Mouse (Mus musculus) erythroblast, embryonic 14.5 days (primary cell): ENCODE measurements around the gene Ube2r2. TPM values are rescaled to one million over a fixed set of nuclear protein-coding genes. Genes with fewer than 3 reads are reported as not detected.

Experiments used
- H3K27me3 ChIP-seq: 2 replicates; pipeline ENCODE4 v1.6.1; 2012; ENCODE audit warnings: inconsistent platforms; ENCODE audit not compliant: control insufficient read depth
- H3K36me3 ChIP-seq: 2 replicates; pipeline ENCODE4 v1.6.1; 2012; ENCODE audit warnings: mild to moderate bottlenecking, inconsistent platforms; ENCODE audit not compliant: control insufficient read depth
- H3K4me1 ChIP-seq: 2 replicates; pipeline ENCODE4 v1.6.1; 2012; ENCODE audit warnings: inconsistent platforms; ENCODE audit not compliant: control insufficient read depth
- H3K4me3 ChIP-seq: replicated peaks from 2 replicates; pipeline ENCODE3; 2012; ENCODE audit warnings: moderate library complexity, mild to moderate bottlenecking, inconsistent platforms
- H3K9me3 ChIP-seq: 2 replicates; pipeline ENCODE4 v1.6.1; 2012; ENCODE audit warnings: low read length, inconsistent platforms, mixed read lengths; ENCODE audit not compliant: control insufficient read depth
- GATA1 ChIP-seq: IDR thresholded peaks from 2 replicates; pipeline ENCODE4 v1.6.1; 2012; ENCODE audit warnings: low read length, inconsistent platforms, mixed read lengths
- TAL1 ChIP-seq: IDR thresholded peaks from 3 replicates; pipeline ENCODE4 v1.6.1; 2012; ENCODE audit warnings: low read length, inconsistent platforms, mixed read lengths
- polyA plus RNA-seq: library from polyadenylated mRNA; stranded (reverse); fragments of >175 nt; gene quantifications from 2 replicates; pipeline ENCODE4 v1.2.3, GENCODE M21; 2012

The Ube2r2 gene
- polyA plus RNA-seq, 1 experiment = 15.9 TPM

DNA sequence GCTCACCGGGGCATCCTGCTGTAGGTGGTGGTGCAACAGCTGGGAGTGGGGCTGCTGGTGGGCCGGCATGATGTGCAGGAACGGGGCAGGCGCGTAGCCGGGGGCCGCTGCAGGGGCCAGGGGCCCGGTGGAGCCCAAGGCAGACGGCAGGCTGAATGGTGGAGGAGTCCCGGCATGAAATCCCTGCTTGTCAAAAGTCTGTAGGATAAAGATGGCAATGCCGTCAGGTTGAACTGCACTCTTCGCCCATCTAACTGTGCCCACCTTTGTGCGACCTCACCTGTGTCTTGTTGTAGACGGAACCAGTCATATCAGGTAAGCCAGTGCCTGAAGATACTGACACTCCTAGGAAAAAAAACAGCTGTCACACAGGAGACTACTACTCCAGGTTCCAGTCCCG is 59.8 kb downstream of the Ube2r2 start:
- no peak overlapping the region for H3K4me3 ChIP-seq
- no peaks in the 10 kb centered on the region for H3K27me3 ChIP-seq
- TF ChIP-seq TAL1 = no peak
- TF ChIP-seq GATA1 = no peak
- peaks cover 99% of the 10 kb centered on the region for H3K36me3 ChIP-seq
- peaks cover 9% of the 10 kb centered on the region for H3K9me3 ChIP-seq
- peaks cover 5% of the 10 kb centered on the region for H3K4me1 ChIP-seq

- TF ChIP-seq TAL1 (no peak), GATA1 (no peak)
- no peak overlapping the region for H3K4me3 ChIP-seq
- H3K9me3 ChIP-seq = peaks cover 9% of the 10 kb centered on the region
- H3K4me1 ChIP-seq = peaks cover 5% of the 10 kb centered on the region
- H3K36me3 ChIP-seq = peaks cover 100% of the 10 kb centered on the region
- no peaks in the 10 kb centered on the region for H3K27me3 ChIP-seq
These were observed 61.5 kb downstream of the Ube2r2 start for GRCm38 (mm10) chr4:41196861-41197610.

GRCm38 (mm10) chr4:41202135-41202534 is 66.6 kb downstream of the Ube2r2 start:
- TF ChIP-seq TAL1 = no peak
- no peak for TF ChIP-seq GATA1
- H3K36me3 ChIP-seq = peaks cover 100% of the 10 kb centered on the region

GRCm38 (mm10) chr4:41205751-41206150 is 70.2 kb downstream of the Ube2r2 start:
- peaks cover 100% of the 10 kb centered on the region for H3K36me3 ChIP-seq
- H3K4me3 ChIP-seq = no peak overlapping the region
- H3K27me3 ChIP-seq = no peaks in the 10 kb centered on the region
- no peak for TF ChIP-seq TAL1
- no peaks in the 10 kb centered on the region for H3K4me1 ChIP-seq
- no peaks in the 10 kb centered on the region for H3K9me3 ChIP-seq

More at GRCm38 (mm10) chr4:41202135-41202534, 66.6 kb downstream of the Ube2r2 start:
- Histone ChIP-seq H3K27me3 (no peaks in the 10 kb centered on the region), H3K4me1 (no peaks in the 10 kb centered on the region), H3K9me3 (peaks cover 3% of the 10 kb centered on the region; the same call in 1 of the 2 replicates), H3K4me3 (no peak overlapping the region)

DNA sequence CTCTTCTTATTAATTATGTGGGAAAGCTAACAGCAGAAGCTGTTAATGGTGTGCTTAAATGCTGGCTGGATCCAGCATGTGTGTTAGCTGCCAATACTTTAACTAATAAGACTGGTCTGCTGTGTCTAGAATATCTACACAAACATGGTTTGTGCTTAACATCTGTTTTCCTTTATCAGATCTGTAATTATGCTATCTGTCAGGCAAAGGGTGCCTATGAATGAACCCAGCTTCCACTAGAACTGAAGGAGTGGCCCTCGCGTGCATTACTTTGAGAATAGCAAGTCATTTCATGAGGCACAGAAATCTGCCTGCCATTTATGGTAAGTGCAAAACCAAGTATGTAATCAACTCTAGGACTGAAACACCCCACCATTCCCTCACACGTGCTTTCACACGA is 72.5 kb downstream of the Ube2r2 start:
- Histone ChIP-seq H3K27me3 (no peaks in the 10 kb centered on the region), H3K36me3 (peaks cover 96% of the 10 kb centered on the region), H3K4me3 (no peak overlapping the region), H3K4me1 (no peaks in the 10 kb centered on the region), H3K9me3 (no peaks in the 10 kb centered on the region)
- TF ChIP-seq GATA1 (no peak), TAL1 (no peak)

DNA sequence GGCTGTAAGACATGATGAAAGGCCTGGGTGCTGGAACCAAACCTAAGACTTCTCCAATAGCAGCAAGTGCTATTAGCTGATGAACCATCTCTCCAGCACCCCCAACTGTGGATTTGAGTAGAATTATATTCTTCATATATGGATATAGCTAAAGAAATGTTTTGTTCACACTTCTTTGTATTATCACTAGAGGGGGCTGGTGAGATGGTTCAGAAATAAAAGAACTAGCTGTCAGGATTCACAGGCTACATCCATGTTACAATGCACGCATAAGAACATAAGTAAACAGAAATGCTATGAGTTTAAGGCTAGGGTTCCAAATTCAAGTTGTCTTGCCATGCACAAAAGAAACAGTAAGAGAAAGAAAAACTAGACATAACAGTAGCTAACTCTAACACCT is 89.9 kb downstream of the Ube2r2 start:
- Histone ChIP-seq H3K27me3 (no peaks in the 10 kb centered on the region), H3K36me3 (peaks cover 99% of the 10 kb centered on the region), H3K9me3 (no peaks in the 10 kb centered on the region), H3K4me1 (no peaks in the 10 kb centered on the region), H3K4me3 (no peak overlapping the region)
- TF ChIP-seq TAL1 = no peak

DNA sequence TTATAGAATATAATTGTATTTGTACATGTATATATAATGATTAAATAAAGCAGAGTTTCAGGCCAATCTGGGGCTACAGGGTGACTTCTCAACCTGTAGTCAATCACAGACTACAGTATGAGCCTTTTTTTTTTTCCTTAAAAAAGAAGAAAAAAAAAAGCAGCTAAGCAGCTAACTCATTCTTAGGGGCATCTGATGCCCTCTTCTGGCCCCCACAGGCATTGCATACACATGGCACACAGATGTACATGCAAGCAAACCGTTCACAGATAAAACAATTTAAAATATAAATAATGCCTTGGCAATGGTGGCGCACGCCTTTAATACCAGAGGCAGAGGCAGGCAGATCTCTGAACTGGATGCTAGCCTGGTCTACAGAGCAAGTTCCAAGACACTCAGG is 90.8 kb downstream of the Ube2r2 start:
- Histone ChIP-seq H3K4me1 (no peaks in the 10 kb centered on the region), H3K27me3 (no peaks in the 10 kb centered on the region), H3K4me3 (no peak overlapping the region), H3K36me3 (peaks cover 99% of the 10 kb centered on the region), H3K9me3 (no peaks in the 10 kb centered on the region)
- no peak for TF ChIP-seq GATA1
- TF ChIP-seq TAL1 = no peak

- no peaks in the 10 kb centered on the region for H3K27me3 ChIP-seq
- H3K9me3 ChIP-seq = no peaks in the 10 kb centered on the region
- no peak overlapping the region for H3K4me3 ChIP-seq
- H3K36me3 ChIP-seq = peaks cover 85% of the 10 kb centered on the region
- H3K4me1 ChIP-seq = peaks cover 2% of the 10 kb centered on the region; the same call in 1 of the 2 replicates
- no peak for TF ChIP-seq TAL1
- TF ChIP-seq GATA1 = no peak
These were observed 100.1 kb downstream of the Ube2r2 start for GRCm38 (mm10) chr4:41235621-41236020.

DNA sequence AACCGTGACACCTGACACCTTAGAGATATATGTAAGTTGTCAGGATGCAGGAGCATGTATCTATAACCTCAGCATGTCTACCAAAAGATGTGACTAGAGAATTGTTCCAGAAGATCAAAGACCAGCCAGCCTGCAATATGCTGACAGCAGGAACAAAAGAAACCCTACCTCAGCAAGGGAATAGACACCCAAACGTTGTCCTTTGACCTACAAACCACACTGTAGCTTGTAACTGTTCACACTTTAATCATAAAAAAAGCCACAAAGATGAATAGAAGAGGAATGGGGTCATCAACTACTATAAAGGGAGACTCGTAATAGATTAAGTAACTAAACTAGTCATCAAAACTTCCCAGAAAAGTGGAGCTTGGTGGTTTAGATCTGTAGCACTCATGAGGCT is 105.4 kb downstream of the Ube2r2 start:
- no peaks in the 10 kb centered on the region for H3K9me3 ChIP-seq
- H3K4me3 ChIP-seq = no peak overlapping the region
- TF ChIP-seq TAL1 = no peak
- TF ChIP-seq GATA1 = no peak
- peaks cover 69% of the 10 kb centered on the region for H3K36me3 ChIP-seq
- H3K4me1 ChIP-seq = peaks cover 2% of the 10 kb centered on the region
- H3K27me3 ChIP-seq = no peaks in the 10 kb centered on the region

Other genes starting within 250 kb of the Ube2r2 start
- not detected in 2 replicates for gene Spink4, start 215.7 kb upstream of the Ube2r2 start, polyA plus RNA-seq
- gene Bag1, start 187.4 kb upstream of the Ube2r2 start, polyA plus RNA-seq = 54.9 and 66.0 TPM in 2 replicates
- 0.53 and 0.67 TPM in 2 replicates for gene Chmp5, start 187.3 kb upstream of the Ube2r2 start, polyA plus RNA-seq
- gene Nfx1, start 164.8 kb upstream of the Ube2r2 start, polyA plus RNA-seq = 0.58 and 0.69 TPM in 2 replicates
- not detected in 2 replicates for gene Aqp7, start 87.6 kb upstream of the Ube2r2 start, polyA plus RNA-seq
- 3.0 and 4.8 TPM in 2 replicates for gene Aqp3, start 37.6 kb upstream of the Ube2r2 start, polyA plus RNA-seq
- 1.3 and 1.6 TPM in 2 replicates for gene Nol6, start 11.3 kb upstream of the Ube2r2 start, polyA plus RNA-seq
- 60.5 and 63.9 TPM in 2 replicates for gene Ubap2, start 139.4 kb downstream of the Ube2r2 start, polyA plus RNA-seq
- 14.1 and 15.2 TPM in 2 replicates for gene Dcaf12, start 179.1 kb downstream of the Ube2r2 start, polyA plus RNA-seq
- 7.0 and 7.3 TPM in 2 replicates for gene Ubap1, start 213.3 kb downstream of the Ube2r2 start, polyA plus RNA-seq